Mouse (Mus musculus): Measurements from ENCODE around the gene Rtcb. TPM values are rescaled to one million over a fixed set of nuclear protein-coding genes. Genes with fewer than 3 reads are reported as not detected.

Gene Rtcb
- 131 TPM for polyA plus RNA-seq (2012; fragmentation: generic; extraction: Trizol)

DNA sequence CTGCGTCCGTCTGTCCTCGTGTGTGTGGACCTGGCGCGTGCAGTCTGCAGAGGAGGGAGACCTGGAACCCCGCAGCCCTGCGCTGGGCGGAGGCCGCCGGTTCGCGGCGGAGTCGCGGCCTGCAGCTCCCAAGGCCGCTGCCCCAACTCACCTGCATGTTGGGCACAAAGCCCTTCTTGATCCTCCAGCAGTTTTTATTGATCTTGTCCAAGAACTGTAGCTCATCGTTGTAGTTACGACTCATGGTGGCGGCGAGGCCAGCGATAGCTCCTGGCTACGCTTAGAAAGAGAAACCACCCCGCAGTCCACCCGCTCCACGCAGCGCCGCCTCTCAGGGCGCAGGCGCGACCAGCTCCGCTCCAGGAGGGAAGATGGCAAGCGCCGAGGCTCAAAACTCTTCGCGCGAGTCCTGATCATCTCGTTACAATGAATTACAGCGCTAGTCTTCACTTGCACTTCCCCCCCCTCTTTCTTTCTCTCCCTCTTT lies at the start of gene Rtcb:
TSS of gene Rtcb (minus strand) at position 360 of the 487 bp plus-strand sequence.
- H3K4me2 ChIP-seq (ENCODE audit: low read depth), result peak within 1 kb of the TSS; percentile 94
- peaks cover 6% of the 10 kb centered on the region for H3K36me3 ChIP-seq (ENCODE audit: control insufficient read depth, insufficient read depth)
- peak within 1 kb of the TSS; percentile 56 for H3ac ChIP-seq (ENCODE audit: control insufficient read depth, insufficient read length)
- peaks cover 35% of the 10 kb centered on the region for H3K79me2 ChIP-seq (ENCODE audit: control insufficient read depth, insufficient read depth)
- H3K27me3 ChIP-seq (ENCODE audit: control insufficient read depth, insufficient read depth, insufficient read length), result no peaks in the 10 kb centered on the region
- H3K4me3 ChIP-seq, result peak within 1 kb of the TSS; percentile 95
- TF ChIP-seq POLR2AphosphoS2 (IDR thresholded peaks at IDR 0.05; ENCODE audit: insufficient read length, low read depth) (peak; percentile 72), SRF (IDR thresholded peaks at IDR 0.05; ENCODE audit: control insufficient read depth, insufficient read length, low read depth) (no peak), POLR2A (IDR thresholded peaks at IDR 0.05; ENCODE audit: insufficient read length, low read depth) (peak; percentile 83), TCF3 (IDR thresholded peaks at IDR 0.05; ENCODE audit: insufficient read length, low read depth) (no peak), E2F4 (IDR thresholded peaks at IDR 0.05; ENCODE audit: insufficient read depth) (no peak), USF1 (IDR thresholded peaks at IDR 0.05; ENCODE audit: low read depth) (no peak)

DNA sequence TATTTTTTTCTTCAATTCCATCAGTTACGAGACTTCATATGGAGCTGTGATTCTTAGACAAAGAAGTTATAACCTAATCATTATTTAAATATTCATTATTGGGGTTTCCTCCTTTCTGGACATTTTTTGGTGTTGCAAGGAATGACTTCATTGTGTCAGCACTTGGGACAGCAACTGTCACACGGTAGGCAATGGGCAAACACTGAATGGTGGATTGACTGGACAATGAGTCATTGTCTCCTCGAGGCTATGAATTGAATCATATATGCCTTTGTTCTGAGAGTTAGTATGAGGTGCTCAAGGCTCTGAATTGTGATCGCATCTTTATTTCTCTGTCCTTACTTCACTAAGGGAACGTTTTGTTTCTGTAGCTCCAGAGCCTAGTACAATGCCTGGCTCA lies 48.8 kb upstream of the Rtcb start:
- H3K27me3 ChIP-seq (ENCODE audit: control insufficient read depth, insufficient read depth, insufficient read length), result peaks cover 9% of the 10 kb centered on the region
- TF ChIP-seq SRF (IDR thresholded peaks at IDR 0.05; ENCODE audit: control insufficient read depth, insufficient read length, low read depth) (no peak), TCF12 (IDR thresholded peaks at IDR 0.05; ENCODE audit: insufficient read depth, poor library complexity, severe bottlenecking) (no peak), E2F4 (IDR thresholded peaks at IDR 0.05; ENCODE audit: insufficient read depth) (no peak), POLR2AphosphoS2 (IDR thresholded peaks at IDR 0.05; ENCODE audit: insufficient read length, low read depth) (no peak), MYOG (IDR thresholded peaks at IDR 0.05; ENCODE audit: control insufficient read depth in 1 of 3, insufficient read depth in 1 of 3, insufficient read length in 2 of 3, low read depth in 2 of 3) (no peak), MAX (IDR thresholded peaks at IDR 0.05; ENCODE audit: low read depth) (peak; percentile 69), TCF3 (IDR thresholded peaks at IDR 0.05; ENCODE audit: insufficient read length, low read depth) (no peak), REST (IDR thresholded peaks at IDR 0.05; ENCODE audit: insufficient read depth, insufficient read length) (peak; percentile 75)
- H3ac ChIP-seq (ENCODE audit: control insufficient read depth, insufficient read length), result no peak overlapping the region
- no peaks in the 10 kb centered on the region for H3K79me2 ChIP-seq (ENCODE audit: control insufficient read depth, insufficient read depth)
- H3K36me3 ChIP-seq (ENCODE audit: control insufficient read depth, insufficient read depth), result no peaks in the 10 kb centered on the region
- H3K4me3 ChIP-seq, result no peak overlapping the region
- no peak overlapping the region for H3K4me2 ChIP-seq (ENCODE audit: low read depth)

DNA sequence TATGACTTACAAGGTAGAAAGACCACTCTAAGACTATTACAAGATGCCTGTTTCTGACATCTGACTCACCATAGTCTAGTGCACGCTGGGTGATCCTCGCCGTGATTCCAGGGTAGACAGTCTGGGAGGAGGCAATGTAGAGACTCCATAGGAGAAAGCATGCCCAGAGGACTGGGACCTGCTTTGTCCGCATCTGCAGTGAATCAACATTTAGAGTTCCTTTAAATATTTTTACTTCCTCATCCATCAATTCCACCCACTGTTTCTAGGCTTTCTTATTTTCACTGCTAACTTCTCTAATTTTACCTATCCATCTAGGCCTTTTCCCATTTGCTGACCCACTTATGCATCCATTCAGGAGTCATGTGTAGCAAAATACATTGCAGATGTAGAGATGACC lies 42.8 kb upstream of the Rtcb start:
- Histone ChIP-seq H3K79me2 (ENCODE audit: control insufficient read depth, insufficient read depth) (no peaks in the 10 kb centered on the region), H3K36me3 (ENCODE audit: control insufficient read depth, insufficient read depth) (no peaks in the 10 kb centered on the region), H3K4me2 (ENCODE audit: low read depth) (no peak overlapping the region), H3ac (ENCODE audit: control insufficient read depth, insufficient read length) (no peak overlapping the region), H3K27me3 (ENCODE audit: control insufficient read depth, insufficient read depth, insufficient read length) (peaks cover 38% of the 10 kb centered on the region), H3K4me3 (no peak overlapping the region)
- no peak for TF ChIP-seq USF1 (IDR thresholded peaks at IDR 0.05; ENCODE audit: low read depth)
- TF ChIP-seq REST (IDR thresholded peaks at IDR 0.05; ENCODE audit: insufficient read depth, insufficient read length), result no peak
- no peak for TF ChIP-seq SRF (IDR thresholded peaks at IDR 0.05; ENCODE audit: control insufficient read depth, insufficient read length, low read depth)
- TF ChIP-seq TCF3 (IDR thresholded peaks at IDR 0.05; ENCODE audit: insufficient read length, low read depth), result no peak
- no peak for TF ChIP-seq POLR2AphosphoS2 (IDR thresholded peaks at IDR 0.05; ENCODE audit: insufficient read length, low read depth)
- no peak for TF ChIP-seq MAX (IDR thresholded peaks at IDR 0.05; ENCODE audit: low read depth)
- no peak for TF ChIP-seq TCF12 (IDR thresholded peaks at IDR 0.05; ENCODE audit: insufficient read depth, poor library complexity, severe bottlenecking)
- no peak for TF ChIP-seq E2F4 (IDR thresholded peaks at IDR 0.05; ENCODE audit: insufficient read depth)
- TF ChIP-seq POLR2A (IDR thresholded peaks at IDR 0.05; ENCODE audit: insufficient read length, low read depth), result no peak
- no peak for TF ChIP-seq MYOG (IDR thresholded peaks at IDR 0.05; ENCODE audit: control insufficient read depth in 1 of 3, insufficient read depth in 1 of 3, insufficient read length in 2 of 3, low read depth in 2 of 3)
- no peak for TF ChIP-seq MYOD1 (IDR thresholded peaks at IDR 0.05; ENCODE audit: control insufficient read depth in 1 of 3, insufficient read length in 2 of 3, low read depth in 2 of 3)
- no peak for TF ChIP-seq CEBPB (IDR thresholded peaks at IDR 0.05; ENCODE audit: insufficient read depth, poor library complexity, severe bottlenecking)

DNA sequence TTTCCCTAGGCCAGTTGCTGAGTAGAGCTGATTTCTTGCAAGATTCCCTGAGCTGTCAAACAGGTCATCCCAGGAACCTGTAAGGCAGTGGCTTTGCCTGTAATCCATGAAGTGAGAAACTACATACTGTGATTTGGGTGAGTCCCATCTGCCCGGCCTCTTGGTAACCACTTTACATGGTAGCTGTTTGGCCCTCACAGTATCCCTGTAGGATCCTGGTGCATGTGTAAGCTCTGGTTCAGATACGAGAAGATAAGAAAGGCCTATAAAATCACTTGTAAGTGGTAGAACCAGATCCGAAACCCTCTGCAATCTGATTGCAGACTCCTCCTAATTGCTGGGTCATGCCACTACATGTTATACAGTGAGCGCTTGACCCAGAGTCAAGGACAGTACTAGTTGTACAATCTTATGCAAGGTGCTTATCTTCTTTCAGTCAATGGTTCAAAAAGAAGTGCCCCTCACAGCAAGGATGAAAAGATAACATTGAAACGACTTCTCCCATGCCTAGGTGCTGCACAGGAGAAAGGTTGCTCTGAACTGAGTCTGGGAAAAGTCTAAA lies 37.0 kb upstream of the Rtcb start:
- Histone ChIP-seq H3ac (ENCODE audit: control insufficient read depth, insufficient read length) (no peak overlapping the region), H3K4me2 (ENCODE audit: low read depth) (no peak overlapping the region), H3K36me3 (ENCODE audit: control insufficient read depth, insufficient read depth) (no peaks in the 10 kb centered on the region), H3K79me2 (ENCODE audit: control insufficient read depth, insufficient read depth) (no peaks in the 10 kb centered on the region), H3K4me3 (no peak overlapping the region), H3K27me3 (ENCODE audit: control insufficient read depth, insufficient read depth, insufficient read length) (peaks cover 56% of the 10 kb centered on the region)
- no peak for TF ChIP-seq E2F4 (IDR thresholded peaks at IDR 0.05; ENCODE audit: insufficient read depth)
- TF ChIP-seq REST (IDR thresholded peaks at IDR 0.05; ENCODE audit: insufficient read depth, insufficient read length), result no peak
- TF ChIP-seq MYOG (IDR thresholded peaks at IDR 0.05; ENCODE audit: control insufficient read depth in 1 of 3, insufficient read depth in 1 of 3, insufficient read length in 2 of 3, low read depth in 2 of 3), result no peak
- no peak for TF ChIP-seq TCF12 (IDR thresholded peaks at IDR 0.05; ENCODE audit: insufficient read depth, poor library complexity, severe bottlenecking)

DNA sequence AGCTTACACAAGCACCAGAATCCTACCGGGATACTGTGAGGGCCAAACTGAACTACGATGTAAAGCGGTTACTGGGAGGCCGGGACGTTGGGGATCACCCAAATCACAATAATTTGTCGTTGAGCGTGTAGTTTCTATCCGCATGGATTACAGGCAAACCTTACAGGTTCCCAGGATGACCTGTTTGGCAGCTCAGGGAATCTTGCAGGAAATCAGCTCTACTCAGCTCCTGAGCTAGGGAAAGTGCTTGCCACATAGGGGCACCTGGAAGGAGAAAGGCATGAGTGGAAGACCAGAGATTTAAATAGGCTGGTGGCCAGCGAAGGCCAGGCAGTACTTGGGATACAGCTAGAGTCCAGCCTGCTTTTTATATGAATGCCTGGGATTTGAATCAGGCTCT lies 36.2 kb upstream of the Rtcb start:
- TF ChIP-seq CEBPB (IDR thresholded peaks at IDR 0.05; ENCODE audit: insufficient read depth, poor library complexity, severe bottlenecking) (no peak), E2F4 (IDR thresholded peaks at IDR 0.05; ENCODE audit: insufficient read depth) (no peak), MYOD1 (IDR thresholded peaks at IDR 0.05; ENCODE audit: control insufficient read depth in 1 of 3, insufficient read length in 2 of 3, low read depth in 2 of 3) (no peak), POLR2AphosphoS2 (IDR thresholded peaks at IDR 0.05; ENCODE audit: insufficient read length, low read depth) (no peak), USF1 (IDR thresholded peaks at IDR 0.05; ENCODE audit: low read depth) (no peak), MYOG (IDR thresholded peaks at IDR 0.05; ENCODE audit: control insufficient read depth in 1 of 3, insufficient read depth in 1 of 3, insufficient read length in 2 of 3, low read depth in 2 of 3) (no peak), POLR2A (IDR thresholded peaks at IDR 0.05; ENCODE audit: insufficient read length, low read depth) (no peak), TCF3 (IDR thresholded peaks at IDR 0.05; ENCODE audit: insufficient read length, low read depth) (no peak), MAX (IDR thresholded peaks at IDR 0.05; ENCODE audit: low read depth) (no peak), REST (IDR thresholded peaks at IDR 0.05; ENCODE audit: insufficient read depth, insufficient read length) (no peak), TCF12 (IDR thresholded peaks at IDR 0.05; ENCODE audit: insufficient read depth, poor library complexity, severe bottlenecking) (no peak), SRF (IDR thresholded peaks at IDR 0.05; ENCODE audit: control insufficient read depth, insufficient read length, low read depth) (no peak)
- H3K4me2 ChIP-seq (ENCODE audit: low read depth), result no peak overlapping the region
- no peaks in the 10 kb centered on the region for H3K79me2 ChIP-seq (ENCODE audit: control insufficient read depth, insufficient read depth)

More for the DNA sequence above, 36.2 kb upstream of the Rtcb start:
- no peaks in the 10 kb centered on the region for H3K36me3 ChIP-seq (ENCODE audit: control insufficient read depth, insufficient read depth)
- H3K4me3 ChIP-seq, result no peak overlapping the region
- peaks cover 52% of the 10 kb centered on the region for H3K27me3 ChIP-seq (ENCODE audit: control insufficient read depth, insufficient read depth, insufficient read length)
- H3ac ChIP-seq (ENCODE audit: control insufficient read depth, insufficient read length), result no peak overlapping the region
